Mouse (Mus musculus): Measurements from ENCODE around the gene Ecm1.

- TF ChIP-seq EP300 (IDR thresholded peaks at IDR 0.05; ENCODE audit: low read depth) (no peak), CTCF (IDR thresholded peaks at IDR 0.05; ENCODE audit: low read depth) (no peak)
Observed at GRCm38 (mm10) chr3:95739353-95740104, at the start of gene Ecm1.
